Mouse (Mus musculus): Measurements from ENCODE around the gene Tgfbr3l. TPM values are rescaled to one million over a fixed set of nuclear protein-coding genes. Genes with fewer than 3 reads are reported as not detected.

The Tgfbr3l gene
- polyA plus RNA-seq, 1 experiment from 2014 or later: 2.1 TPM

DNA sequence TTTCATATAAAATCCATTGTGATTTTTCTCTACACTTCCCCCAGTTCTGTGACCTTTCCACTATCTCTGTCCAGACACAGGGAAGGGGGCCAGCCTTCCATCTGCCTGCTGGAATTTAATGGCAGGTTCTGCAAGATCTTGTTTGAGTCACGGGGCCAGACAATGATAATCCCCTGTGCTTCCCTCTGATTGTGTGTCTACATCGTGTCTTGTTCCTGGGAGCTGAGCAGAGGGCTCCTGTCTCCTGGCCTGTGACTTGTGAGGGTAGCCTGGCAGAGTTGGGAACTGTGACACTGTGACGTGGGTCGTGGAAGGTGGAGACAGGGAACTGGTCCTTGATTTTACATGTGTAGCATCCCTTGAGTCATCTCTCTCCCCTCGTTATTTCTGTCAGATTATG lies 18.2 kb upstream of the Tgfbr3l start:
- no peak overlapping the region for H3K4me3 ChIP-seq (ENCODE audit: low read depth, low read length)
- ATAC-seq: no peak
- 80% methylated on average over 5 of the region's 5 CpGs for WGBS

GRCm38 (mm10) chr8:4230612-4231351 lies 17.2 kb upstream of the Tgfbr3l start:
- 65% methylated on average over 10 of the region's 10 CpGs for WGBS
- ATAC-seq (no peak), DNase-seq (ENCODE audit: low spot score) (no peak)
- Histone ChIP-seq H3K4me1 (ENCODE audit: control insufficient read depth, insufficient read depth, low read length) (no peaks in the 10 kb centered on the region), H3K27ac (ENCODE audit: low read depth, low read length) (no peak overlapping the region), H3K9me3 (replicated peaks; ENCODE audit: control insufficient read depth, low read length) (no peaks in the 10 kb centered on the region), H3K9ac (ENCODE audit: low read length) (no peak overlapping the region), H3K4me2 (ENCODE audit: low read length) (no peak overlapping the region), H3K36me3 (ENCODE audit: control insufficient read depth, insufficient read depth, low read length) (no peaks in the 10 kb centered on the region), H3K27me3 (replicated peaks; ENCODE audit: control insufficient read depth, insufficient read depth, low read length) (no peaks in the 10 kb centered on the region), H3K4me3 (ENCODE audit: low read depth, low read length) (no peak overlapping the region)

More for the DNA sequence above, 18.2 kb upstream of the Tgfbr3l start:
- Histone ChIP-seq H3K27ac (ENCODE audit: low read depth, low read length) (no peak overlapping the region), H3K9ac (ENCODE audit: low read length) (no peak overlapping the region), H3K36me3 (ENCODE audit: control insufficient read depth, insufficient read depth, low read length) (no peaks in the 10 kb centered on the region), H3K4me2 (ENCODE audit: low read length) (no peak overlapping the region), H3K9me3 (replicated peaks; ENCODE audit: control insufficient read depth, low read length) (no peaks in the 10 kb centered on the region), H3K27me3 (replicated peaks; ENCODE audit: control insufficient read depth, insufficient read depth, low read length) (no peaks in the 10 kb centered on the region), H3K4me1 (ENCODE audit: control insufficient read depth, insufficient read depth, low read length) (no peaks in the 10 kb centered on the region)
- no peak for DNase-seq (ENCODE audit: low spot score)

GRCm38 (mm10) chr8:4237814-4238433 lies 10.1 kb upstream of the Tgfbr3l start:
- Histone ChIP-seq H3K36me3 (ENCODE audit: control insufficient read depth, insufficient read depth, low read length) (peaks cover 23% of the 10 kb centered on the region), H3K4me1 (ENCODE audit: control insufficient read depth, insufficient read depth, low read length) (peaks cover 17% of the 10 kb centered on the region), H3K27me3 (replicated peaks; ENCODE audit: control insufficient read depth, insufficient read depth, low read length) (no peaks in the 10 kb centered on the region), H3K4me2 (ENCODE audit: low read length) (peak overlapping the region; percentile 76), H3K4me3 (ENCODE audit: low read depth, low read length) (peak overlapping the region; percentile 75), H3K9me3 (replicated peaks; ENCODE audit: control insufficient read depth, low read length) (no peaks in the 10 kb centered on the region), H3K9ac (ENCODE audit: low read length) (peak overlapping the region; percentile 82), H3K27ac (ENCODE audit: low read depth, low read length) (peak overlapping the region; percentile 93)
- DNase-seq (ENCODE audit: low spot score) (no peak), ATAC-seq (no peak)
- WGBS: 18% methylated on average over 15 of the region's 15 CpGs

GRCm38 (mm10) chr8:4238434-4239192 lies 9.4 kb upstream of the Tgfbr3l start, which contains the start of the genes Map2k7 and Gm49320:
Gene Map2k7 (plus strand): TSS chr8:4238740.
Gene Gm49320 (plus strand): TSS chr8:4238865.
- Histone ChIP-seq H3K4me2 (ENCODE audit: low read length) (peak within 1 kb of the TSS; percentile 90), H3K9ac (ENCODE audit: low read length) (peak within 1 kb of the TSS; percentile 82), H3K27ac (ENCODE audit: low read depth, low read length) (peak within 1 kb of the TSS; percentile 93), H3K4me1 (ENCODE audit: control insufficient read depth, insufficient read depth, low read length) (peaks cover 17% of the 10 kb centered on the region), H3K36me3 (ENCODE audit: control insufficient read depth, insufficient read depth, low read length) (peaks cover 30% of the 10 kb centered on the region), H3K9me3 (replicated peaks; ENCODE audit: control insufficient read depth, low read length) (no peaks in the 10 kb centered on the region), H3K4me3 (ENCODE audit: low read depth, low read length) (peak within 1 kb of the TSS; percentile 75), H3K27me3 (replicated peaks; ENCODE audit: control insufficient read depth, insufficient read depth, low read length) (no peaks in the 10 kb centered on the region)
- DNase-seq (ENCODE audit: low spot score): peak; percentile 100
- peak; percentile 95 for ATAC-seq
- under 1% methylated on average over 65 of the region's 71 CpGs for WGBS

- peak overlapping the region; percentile 82 for H3K9ac ChIP-seq (ENCODE audit: low read length)
- peak overlapping the region; percentile 90 for H3K4me2 ChIP-seq (ENCODE audit: low read length)
- H3K27ac ChIP-seq (ENCODE audit: low read depth, low read length): peak overlapping the region; percentile 93
- DNase-seq (ENCODE audit: low spot score): no peak
- no peaks in the 10 kb centered on the region for H3K9me3 ChIP-seq (replicated peaks; ENCODE audit: control insufficient read depth, low read length)
- H3K4me3 ChIP-seq (ENCODE audit: low read depth, low read length): peak overlapping the region; percentile 75
- no peaks in the 10 kb centered on the region for H3K27me3 ChIP-seq (replicated peaks; ENCODE audit: control insufficient read depth, insufficient read depth, low read length)
- H3K36me3 ChIP-seq (ENCODE audit: control insufficient read depth, insufficient read depth, low read length): peaks cover 37% of the 10 kb centered on the region
- H3K4me1 ChIP-seq (ENCODE audit: control insufficient read depth, insufficient read depth, low read length): peaks cover 17% of the 10 kb centered on the region
- 15% methylated on average over 19 of the region's 19 CpGs for WGBS
- ATAC-seq: no peak
These were observed 8.7 kb upstream of the Tgfbr3l start for GRCm38 (mm10) chr8:4239193-4239890.

GRCm38 (mm10) chr8:4245061-4245460 lies 3.0 kb upstream of the Tgfbr3l start:
- H3K9me3 ChIP-seq (replicated peaks; ENCODE audit: control insufficient read depth, low read length): no peaks in the 10 kb centered on the region
- H3K4me1 ChIP-seq (ENCODE audit: control insufficient read depth, insufficient read depth, low read length): peaks cover 7% of the 10 kb centered on the region

DNA sequence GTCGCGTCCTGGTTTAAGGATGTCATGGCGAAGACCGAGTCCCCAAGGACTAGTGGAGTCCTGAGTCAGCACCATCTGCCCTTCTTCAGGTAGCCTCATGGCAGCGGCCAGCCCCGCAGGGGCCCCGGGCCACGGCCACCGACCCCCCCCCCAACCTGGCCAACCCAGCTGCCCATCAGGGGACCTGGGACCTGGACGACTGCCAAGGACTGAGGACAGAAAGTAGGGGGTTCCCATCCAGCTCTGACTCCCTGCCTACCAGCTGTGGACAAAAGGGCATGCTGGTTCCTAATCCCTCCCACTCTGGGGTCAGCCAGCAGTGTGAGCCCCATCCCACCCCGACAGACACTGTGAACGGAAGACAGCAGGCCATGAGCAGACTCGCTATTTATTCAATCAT lies 2.3 kb upstream of the Tgfbr3l start:
- H3K4me2 ChIP-seq (ENCODE audit: low read length): no peak overlapping the region
- no peak overlapping the region for H3K9ac ChIP-seq (ENCODE audit: low read length)
- H3K9me3 ChIP-seq (replicated peaks; ENCODE audit: control insufficient read depth, low read length): no peaks in the 10 kb centered on the region
- DNase-seq (ENCODE audit: low spot score): no peak
- H3K4me1 ChIP-seq (ENCODE audit: control insufficient read depth, insufficient read depth, low read length): peaks cover 2% of the 10 kb centered on the region; the same call in 1 of the 2 replicates
- H3K27ac ChIP-seq (ENCODE audit: low read depth, low read length): no peak overlapping the region
- H3K27me3 ChIP-seq (replicated peaks; ENCODE audit: control insufficient read depth, insufficient read depth, low read length): no peaks in the 10 kb centered on the region
- 83% methylated on average over 12 of the region's 13 CpGs for WGBS
- no peak overlapping the region for H3K4me3 ChIP-seq (ENCODE audit: low read depth, low read length)
- H3K36me3 ChIP-seq (ENCODE audit: control insufficient read depth, insufficient read depth, low read length): peaks cover 84% of the 10 kb centered on the region
- no peak for ATAC-seq

More at GRCm38 (mm10) chr8:4245061-4245460, 3.0 kb upstream of the Tgfbr3l start:
- H3K4me3 ChIP-seq (ENCODE audit: low read depth, low read length): no peak overlapping the region
- no peak overlapping the region for H3K4me2 ChIP-seq (ENCODE audit: low read length)
- no peak overlapping the region for H3K9ac ChIP-seq (ENCODE audit: low read length)
- WGBS: 91% methylated on average over 5 of the region's 5 CpGs
- DNase-seq (ENCODE audit: low spot score) (no peak), ATAC-seq (no peak)
- H3K27ac ChIP-seq (ENCODE audit: low read depth, low read length): no peak overlapping the region
- no peaks in the 10 kb centered on the region for H3K27me3 ChIP-seq (replicated peaks; ENCODE audit: control insufficient read depth, insufficient read depth, low read length)
- H3K36me3 ChIP-seq (ENCODE audit: control insufficient read depth, insufficient read depth, low read length): peaks cover 86% of the 10 kb centered on the region

DNA sequence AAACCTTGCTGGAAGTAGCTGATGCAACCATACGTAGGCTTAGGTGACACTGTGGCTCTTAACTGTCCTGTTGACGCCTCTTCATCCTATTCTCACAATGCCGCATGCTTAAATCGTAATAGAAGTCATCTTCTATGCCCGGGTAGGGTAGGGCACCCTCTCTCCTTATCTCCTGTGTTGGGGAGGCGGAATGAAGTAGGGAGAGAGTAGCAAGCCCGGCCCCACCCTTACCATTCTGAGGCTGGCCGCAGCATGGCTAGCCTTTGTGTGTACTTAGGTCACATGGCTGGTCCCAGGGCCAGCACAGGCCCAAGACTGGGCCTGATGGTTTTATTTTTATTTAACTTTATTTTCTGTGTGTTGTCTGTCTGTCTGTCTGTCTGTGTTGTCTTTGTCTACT lies 773 bp upstream of the Tgfbr3l start:
- Histone ChIP-seq H3K9ac (ENCODE audit: low read length) (no peak overlapping the region), H3K4me2 (ENCODE audit: low read length) (no peak overlapping the region), H3K4me1 (ENCODE audit: control insufficient read depth, insufficient read depth, low read length) (no peaks in the 10 kb centered on the region), H3K27me3 (replicated peaks; ENCODE audit: control insufficient read depth, insufficient read depth, low read length) (no peaks in the 10 kb centered on the region), H3K27ac (ENCODE audit: low read depth, low read length) (no peak overlapping the region), H3K36me3 (ENCODE audit: control insufficient read depth, insufficient read depth, low read length) (peaks cover 70% of the 10 kb centered on the region), H3K4me3 (ENCODE audit: low read depth, low read length) (no peak overlapping the region), H3K9me3 (replicated peaks; ENCODE audit: control insufficient read depth, low read length) (no peaks in the 10 kb centered on the region)
- ATAC-seq (no peak), DNase-seq (ENCODE audit: low spot score) (no peak)
- WGBS: 92% methylated on average over 8 of the region's 8 CpGs

Data from forebrain, embryonic 14.5 days (tissue).